Mouse (Mus musculus) erythroblast, embryonic 14.5 days (primary cell): ENCODE measurements around the gene Frmd4b.
A peak's percentile ranks its signal among the peaks of the same experiment; 100 is the strongest.

Experiments
- GATA1 ChIP-seq: IDR thresholded peaks from 2 replicates; pipeline ENCODE4 v1.6.1; 2012; ENCODE audit warnings: low read length, inconsistent platforms, mixed read lengths
- TAL1 ChIP-seq: IDR thresholded peaks from 3 replicates; pipeline ENCODE4 v1.6.1; 2012; ENCODE audit warnings: low read length, inconsistent platforms, mixed read lengths

DNA sequence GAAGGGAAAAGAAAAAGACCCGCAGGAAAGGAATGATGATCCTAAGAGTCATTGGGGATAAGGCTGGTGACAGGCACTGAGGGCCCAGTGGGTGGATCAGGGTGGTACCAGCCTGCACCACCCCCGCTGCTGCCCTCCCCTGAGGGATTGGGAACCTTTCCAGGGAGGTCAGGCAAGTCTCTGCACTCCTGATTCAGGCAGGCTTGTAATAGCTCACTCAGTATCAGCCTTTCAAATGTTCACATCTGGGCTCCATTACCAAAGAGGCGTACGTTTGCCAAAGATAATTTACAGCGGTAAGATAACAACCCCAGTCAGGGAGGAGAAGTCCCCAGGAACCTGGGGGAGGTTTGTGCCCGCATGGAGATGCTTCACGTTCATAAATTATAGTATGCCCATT lies 212.0 kb downstream of the Frmd4b start:
- TF ChIP-seq GATA1 (peak; percentile 50), TAL1 (peak; percentile 36; the same call in 1 of the 3 replicates)
